Mouse (Mus musculus): ENCODE results near the gene Slc35a2.
"Not testable (repeated sequence)": the region's sequence is repeated elsewhere in the genome, so short reads cannot be mapped to it uniquely, and the experiment has no call there.

Gene Slc35a2

DNA sequence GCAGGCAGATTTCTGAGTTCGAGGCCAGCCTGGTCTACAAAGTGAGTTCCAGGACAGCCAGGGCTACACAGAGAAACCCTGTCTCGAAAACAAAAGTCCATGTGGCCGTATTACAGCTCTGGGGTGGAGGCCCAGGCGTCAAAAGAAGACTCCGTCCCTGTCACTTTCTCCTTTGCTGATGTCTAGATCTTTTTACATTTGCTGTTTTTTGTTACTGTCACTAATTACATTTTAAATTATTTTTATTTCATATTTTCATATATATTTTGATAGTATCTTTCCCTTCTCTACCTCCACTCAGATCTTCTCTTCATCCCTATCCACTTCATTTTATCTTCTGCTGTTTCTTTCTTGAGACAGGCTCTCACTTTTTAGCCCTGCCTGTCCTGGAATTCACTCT lies 23.9 kb downstream of the Slc35a2 start, which contains the start of gene Gm10491:
TSS of gene Gm10491 (minus strand) at position 101 of the 400 bp plus-strand sequence.
- no peak for DNase-seq (ENCODE audit: low spot score)

DNA sequence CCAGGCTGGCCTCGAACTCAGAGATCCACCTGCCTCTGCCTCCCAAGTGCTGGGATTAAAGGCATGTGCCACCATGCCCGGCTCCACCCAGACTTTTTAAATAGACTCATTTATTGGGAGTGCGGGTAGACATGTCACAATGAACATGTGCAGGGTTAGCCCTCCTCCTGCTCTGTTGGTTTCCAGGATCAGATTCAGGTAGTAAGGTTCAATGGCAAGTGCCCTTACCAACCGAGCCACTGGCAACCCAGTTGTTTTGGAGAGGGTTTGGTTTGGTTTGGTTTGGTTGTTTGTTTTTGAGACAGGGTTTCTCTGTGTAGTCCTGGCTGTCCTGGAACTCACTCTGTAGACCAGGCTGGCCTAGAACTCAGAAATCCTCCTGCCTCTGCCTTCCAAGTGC lies 25.4 kb downstream of the Slc35a2 start, which contains the start of gene Gm10490:
TSS of gene Gm10490 (plus strand) at position 301 of the 400 bp plus-strand sequence.
- not testable (repeated sequence) for DNase-seq (ENCODE audit: low spot score)

DNA sequence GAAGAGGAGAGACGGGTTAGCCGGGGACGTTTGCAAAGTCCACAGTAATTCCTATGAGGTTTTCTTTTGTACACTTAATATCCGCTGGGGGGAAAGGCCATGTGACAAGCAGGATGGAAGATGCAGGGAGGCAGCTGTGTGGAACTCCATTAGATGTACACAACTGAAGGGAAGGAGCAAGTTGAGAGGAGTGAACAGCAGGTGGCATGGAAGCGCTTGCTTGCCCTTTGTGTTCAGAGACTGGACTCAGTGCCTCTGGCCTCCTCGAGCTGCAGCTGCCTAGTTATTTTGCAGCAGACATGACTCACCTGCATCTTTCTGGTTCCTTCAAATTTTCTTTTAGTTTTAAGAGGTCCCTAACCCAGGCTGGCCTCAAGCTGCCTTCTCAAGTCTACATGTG lies 26.6 kb downstream of the Slc35a2 start:
- DNase-seq (ENCODE audit: low spot score), result no peak

DNA sequence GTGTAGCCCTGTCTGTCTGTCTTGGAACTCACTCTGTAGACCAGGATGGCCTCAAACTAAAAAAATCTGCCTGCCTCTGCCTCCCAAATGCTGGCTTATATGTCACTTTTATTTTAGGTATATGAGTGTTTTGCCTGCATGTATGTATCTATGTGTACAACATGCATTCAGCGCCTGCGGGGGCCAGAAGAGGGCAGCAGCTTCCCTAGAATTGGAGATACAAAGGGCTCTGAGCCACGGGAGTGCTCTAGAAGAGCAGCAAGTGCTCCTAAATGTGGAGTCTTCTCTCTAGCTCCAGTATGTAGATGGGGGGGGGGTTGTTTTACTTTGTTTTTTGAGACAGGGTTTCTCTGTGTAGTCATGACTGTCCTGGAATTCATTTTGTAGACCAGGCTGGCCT lies 31.8 kb downstream of the Slc35a2 start:
- peak; percentile 22 for DNase-seq (ENCODE audit: low spot score)

DNA sequence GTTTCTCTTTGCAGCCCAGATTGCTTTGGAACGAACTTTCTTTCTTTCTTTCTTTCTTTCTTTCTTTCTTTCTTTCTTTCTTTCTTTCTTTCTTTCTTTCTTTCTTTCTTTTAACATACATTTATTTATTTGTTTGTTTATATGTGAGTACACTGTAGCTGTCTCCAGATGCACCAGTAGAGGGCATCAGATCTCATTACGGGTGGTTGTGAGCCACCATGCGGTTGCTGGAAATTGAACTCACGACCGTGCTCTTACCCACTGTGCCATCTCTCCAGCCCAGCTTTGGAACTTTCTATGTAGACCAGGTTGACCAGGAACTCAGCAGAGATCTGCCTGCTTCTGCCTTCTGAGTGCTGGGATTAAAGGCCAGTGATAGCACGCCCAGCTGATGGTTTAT lies 34.1 kb downstream of the Slc35a2 start:
- DNase-seq (ENCODE audit: low spot score), result not testable (repeated sequence)

DNA sequence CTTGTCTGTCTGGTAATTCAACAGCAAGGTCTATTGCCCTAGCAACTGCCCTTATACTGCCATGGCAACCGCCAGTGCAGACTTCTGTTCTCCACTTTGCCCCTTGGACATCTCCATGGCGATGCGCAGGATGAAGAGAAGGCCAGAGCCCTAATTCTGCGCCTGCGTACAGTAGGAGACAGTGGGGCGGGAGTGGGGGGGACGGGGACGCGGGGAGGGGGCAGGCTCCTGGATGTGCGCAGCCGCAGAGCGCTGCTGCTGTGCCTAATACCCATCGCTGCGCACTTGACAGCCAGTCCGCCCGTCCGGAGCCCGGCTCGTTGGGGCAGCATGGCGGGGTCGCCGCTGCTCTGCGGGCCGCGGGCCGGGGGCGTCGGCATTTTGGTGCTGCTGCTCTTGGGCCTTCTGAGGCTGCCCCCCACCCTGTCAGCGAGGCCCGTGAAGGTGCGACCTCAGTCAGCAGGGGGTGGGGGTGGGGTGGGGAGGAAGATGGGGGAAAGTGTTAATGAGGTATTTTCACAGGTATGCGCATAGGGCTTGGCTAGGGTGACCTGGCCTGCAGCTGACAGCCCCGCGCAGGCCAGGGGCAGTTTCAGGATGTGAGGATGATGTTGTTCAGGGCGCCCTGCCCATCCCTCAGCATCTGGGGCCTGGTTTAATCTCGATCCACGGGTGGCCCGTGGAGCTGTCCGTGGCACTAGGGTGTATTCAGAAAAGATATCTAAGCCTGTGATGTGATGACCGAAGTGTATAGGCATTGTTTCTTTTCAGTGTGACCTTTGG lies 36.0 kb downstream of the Slc35a2 start, which contains the start of gene Pcsk1n:
TSS of gene Pcsk1n (plus strand) at position 222 of the 783 bp plus-strand sequence.
- DNase-seq (ENCODE audit: low spot score), result peak; percentile 25

DNA sequence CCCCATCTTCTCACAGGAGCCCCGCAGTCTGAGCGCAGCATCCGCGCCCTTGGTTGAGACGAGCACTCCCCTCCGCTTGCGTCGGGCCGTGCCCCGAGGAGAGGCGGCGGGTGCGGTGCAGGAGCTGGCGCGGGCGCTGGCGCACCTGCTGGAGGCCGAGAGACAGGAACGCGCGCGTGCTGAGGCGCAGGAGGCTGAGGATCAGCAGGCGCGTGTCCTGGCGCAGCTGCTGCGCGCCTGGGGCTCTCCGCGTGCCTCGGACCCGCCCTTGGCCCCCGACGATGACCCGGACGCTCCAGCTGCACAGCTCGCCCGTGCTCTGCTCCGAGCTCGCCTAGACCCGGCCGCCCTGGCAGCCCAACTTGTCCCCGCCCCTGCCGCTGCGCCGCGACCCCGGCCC lies 38.2 kb downstream of the Slc35a2 start:
- DNase-seq (ENCODE audit: low spot score), result no peak

DNA sequence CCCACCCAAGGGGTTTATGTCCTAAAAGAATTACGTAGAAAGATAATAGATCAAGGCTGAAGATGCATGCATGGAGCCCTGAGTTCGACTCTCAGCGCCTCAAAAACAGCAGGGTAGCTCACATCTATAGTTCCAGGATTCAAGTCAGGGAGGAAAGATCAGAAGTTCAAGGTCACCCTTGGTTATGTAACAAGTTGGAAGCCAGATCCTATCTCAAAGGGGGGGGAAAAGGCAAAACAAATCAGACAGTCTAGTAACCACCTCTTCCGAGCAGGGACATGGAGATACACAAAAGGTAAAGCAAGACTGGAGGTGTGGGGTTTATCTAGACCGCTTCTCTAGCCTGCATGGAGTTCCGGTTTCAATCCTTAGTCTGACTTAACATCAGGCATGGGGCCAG lies 42.4 kb downstream of the Slc35a2 start:
- no peak for DNase-seq (ENCODE audit: low spot score)

DNA sequence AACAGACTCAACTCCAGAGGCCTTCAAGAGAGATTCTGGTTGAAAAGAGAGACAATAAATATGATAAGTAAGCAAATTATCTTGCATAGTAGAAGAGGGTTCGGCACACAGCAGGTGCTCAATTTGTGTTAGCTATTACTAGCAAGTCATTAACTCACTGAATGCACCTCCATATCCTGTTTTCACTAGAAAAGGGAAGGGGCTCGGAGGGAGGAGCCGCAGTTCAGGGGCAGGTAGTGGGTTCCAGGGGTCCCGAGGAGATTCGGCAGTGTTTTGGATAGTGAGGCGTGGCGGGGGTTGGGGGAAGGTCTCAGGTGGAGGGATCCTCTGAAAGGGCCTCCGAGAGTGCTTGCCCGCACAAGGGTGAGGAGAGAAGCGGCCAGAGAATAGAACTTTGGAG lies 43.3 kb downstream of the Slc35a2 start:
- DNase-seq (ENCODE audit: low spot score), result no peak

DNA sequence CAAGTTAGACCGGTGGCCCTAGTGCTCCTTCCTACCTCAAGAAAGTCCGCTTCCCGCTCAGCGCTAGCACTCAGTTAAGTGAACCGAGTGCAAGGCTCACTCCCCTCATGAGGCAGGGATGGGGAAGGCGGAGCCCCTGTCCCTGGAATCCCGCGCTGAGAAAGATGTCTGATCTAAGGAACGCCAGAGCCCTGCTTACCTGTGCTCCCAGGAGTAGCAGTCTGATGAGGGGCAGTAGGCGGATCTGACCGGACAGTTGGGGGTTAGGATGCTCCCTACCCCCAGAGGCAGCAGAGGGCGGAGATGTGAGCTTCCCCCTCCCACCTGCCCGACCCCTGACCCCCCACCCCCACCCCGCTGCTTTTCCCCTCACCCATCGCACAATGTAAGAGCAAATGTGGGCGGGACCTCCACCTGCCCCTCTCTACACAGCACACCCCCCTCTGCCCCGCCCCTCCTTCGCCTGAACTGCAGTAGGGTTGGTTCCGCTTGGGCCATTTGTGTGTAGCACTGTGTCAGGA lies 44.5 kb downstream of the Slc35a2 start, which contains the start of gene Eras:
TSS of gene Eras (minus strand) at position 338 of the 521 bp plus-strand sequence.
- DNase-seq (ENCODE audit: low spot score), result no peak

DNA sequence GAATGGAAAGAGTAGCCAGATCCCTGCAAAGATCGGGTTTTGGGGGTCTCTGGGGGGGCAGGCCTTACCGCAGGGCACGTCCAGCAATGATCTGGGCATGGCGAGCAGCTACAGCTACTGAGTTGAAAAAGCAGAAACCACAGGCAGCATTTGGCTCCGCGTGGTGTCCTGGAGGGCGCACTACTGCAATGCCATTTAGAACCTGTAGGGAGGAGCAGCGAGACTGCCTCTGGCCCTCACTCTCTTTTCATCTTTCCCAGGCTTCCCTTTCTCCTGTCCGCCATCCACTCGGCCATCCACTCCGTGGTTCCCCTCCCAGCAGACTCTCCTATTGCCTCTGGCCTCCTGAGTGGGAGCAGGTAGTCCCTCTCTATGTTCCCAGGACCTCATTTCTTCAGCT lies 53.0 kb downstream of the Slc35a2 start:
- no peak for DNase-seq (ENCODE audit: low spot score)

DNA sequence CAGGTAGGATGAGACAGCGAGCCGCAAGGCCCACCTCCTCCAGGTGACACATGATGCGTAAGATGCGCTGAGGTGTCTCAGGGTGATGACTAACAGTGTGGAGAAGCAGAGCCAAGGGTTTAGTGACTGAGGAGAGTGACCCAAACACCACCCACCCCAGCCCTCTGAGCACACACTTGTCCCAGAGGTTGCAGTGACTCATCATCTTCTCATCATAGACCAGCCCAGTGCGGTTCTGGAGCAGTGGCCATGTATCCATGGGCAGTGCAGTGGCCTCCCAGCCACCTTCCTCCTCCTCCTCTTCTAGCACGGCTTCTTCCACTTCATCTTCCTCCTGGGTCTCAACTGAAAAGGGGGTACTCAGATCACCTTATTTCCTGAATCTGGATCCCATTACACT lies 53.8 kb downstream of the Slc35a2 start:
- no peak for DNase-seq (ENCODE audit: low spot score)

All from layer of hippocampus, adult 9-10 months (tissue).